Mouse (Mus musculus) heart, embryonic 12.5 days (tissue): ENCODE results near the gene Lenep. TPM values are rescaled to one million over a fixed set of nuclear protein-coding genes. Genes with fewer than 3 reads are reported as not detected.

Experiments
- polyA plus RNA-seq: library from polyadenylated mRNA; unstranded; fragments of >200 nt; fragmentation: Nextera tagmentation; extraction: Ambion mirVana; gene quantifications from 2 replicates; pipeline ENCODE4 v1.2.1, GENCODE M21; 2016

The Lenep gene
- polyA plus RNA-seq, 1 experiment from 2014 or later, result not detected

Other genes with a start within 250 kb of the Lenep start
- 0.45 and 0.65 TPM in 2 replicates for gene Hcn3, start 242.6 kb downstream of the Lenep start, polyA plus RNA-seq
- 24.6 and 24.8 TPM in 2 replicates for gene Clk2, start 238.0 kb downstream of the Lenep start, polyA plus RNA-seq
- gene Scamp3, start 225.3 kb downstream of the Lenep start, polyA plus RNA-seq, result 88.8 and 92.5 TPM in 2 replicates
- gene Fam189b, start 219.7 kb downstream of the Lenep start, polyA plus RNA-seq, result 15.4 and 15.6 TPM in 2 replicates
- 37.1 and 38.0 TPM in 2 replicates for gene Gba, start 199.9 kb downstream of the Lenep start, polyA plus RNA-seq
- gene Thbs3, start 187.6 kb downstream of the Lenep start, polyA plus RNA-seq, result 16.2 and 18.7 TPM in 2 replicates
- gene Mtx1, start 175.7 kb downstream of the Lenep start, polyA plus RNA-seq, result 123 and 127 TPM in 2 replicates
- 0.48 TPM in 1 of 2 replicates, not detected in the other for gene Muc1, start 173.7 kb downstream of the Lenep start, polyA plus RNA-seq
- gene Krtcap2, start 156.8 kb downstream of the Lenep start, polyA plus RNA-seq, result 243 and 262 TPM in 2 replicates
- 0.89 and 1.1 TPM in 2 replicates for gene Trim46, start 156.5 kb downstream of the Lenep start, polyA plus RNA-seq
- gene Dpm3, start 143.4 kb downstream of the Lenep start, polyA plus RNA-seq, result 65.1 and 79.2 TPM in 2 replicates
- gene Slc50a1, start 132.2 kb downstream of the Lenep start, polyA plus RNA-seq, result 40.9 and 42.9 TPM in 2 replicates
- 27.0 and 31.0 TPM in 2 replicates for gene Efna1, start 121.7 kb downstream of the Lenep start, polyA plus RNA-seq
- gene Efna3, start 79.8 kb downstream of the Lenep start, polyA plus RNA-seq, result 1.3 TPM in 2 replicates
- gene Efna4, start 64.8 kb downstream of the Lenep start, polyA plus RNA-seq, result 8.7 and 10.6 TPM in 2 replicates
- gene Adam15, start 52.8 kb downstream of the Lenep start, polyA plus RNA-seq, result 47.2 and 55.5 TPM in 2 replicates
- not detected in 2 replicates for gene Dcst2, start 40.8 kb downstream of the Lenep start, polyA plus RNA-seq
- 0.09 TPM in 1 of 2 replicates, not detected in the other for gene Dcst1, start 37.5 kb downstream of the Lenep start, polyA plus RNA-seq
- 1.6 and 1.8 TPM in 2 replicates for gene Zbtb7b, start 8.0 kb downstream of the Lenep start, polyA plus RNA-seq
- gene Flad1, start 9.1 kb upstream of the Lenep start, polyA plus RNA-seq, result 31.7 and 32.5 TPM in 2 replicates
- 355 and 356 TPM in 2 replicates for gene Cks1b, start 15.6 kb upstream of the Lenep start, polyA plus RNA-seq
- gene Shc1, start 15.7 kb upstream of the Lenep start, polyA plus RNA-seq, result 76.2 and 78.1 TPM in 2 replicates
- 36.1 and 37.5 TPM in 2 replicates for gene Pygo2, start 27.4 kb upstream of the Lenep start, polyA plus RNA-seq
- 67.5 and 71.6 TPM in 2 replicates for gene Pbxip1, start 33.9 kb upstream of the Lenep start, polyA plus RNA-seq
- 46.8 and 51.0 TPM in 2 replicates for gene Pmvk, start 51.7 kb upstream of the Lenep start, polyA plus RNA-seq
- 1.4 and 1.5 TPM in 2 replicates for gene Kcnn3, start 117.4 kb upstream of the Lenep start, polyA plus RNA-seq